Mouse (Mus musculus) heart, postnatal 0 days (tissue): Measurements from ENCODE around the gene Nrg3.

Experiments
- CTCF ChIP-seq: IDR thresholded peaks from 2 replicates; pipeline ENCODE4 v1.5.1; 2016; ENCODE audit warnings: antibody characterized with exemption, control low read depth, low read depth
- EP300 ChIP-seq: IDR thresholded peaks from 2 replicates; pipeline ENCODE4 v1.6.1; 2016; ENCODE audit warnings: antibody characterized with exemption, low read depth

- TF ChIP-seq CTCF = no peak
- no peak for TF ChIP-seq EP300
Observed at GRCm38 (mm10) chr14:39049021-39049420, 423.9 kb downstream of the Nrg3 start.
